Mouse (Mus musculus): ENCODE results near the gene Lhpp.

- TF ChIP-seq CTCF (IDR thresholded peaks at IDR 0.05; ENCODE audit: low read depth) (no peak), EP300 (IDR thresholded peaks at IDR 0.05; ENCODE audit: low read depth) (no peak)
Observed at GRCm38 (mm10) chr7:132753518-132754388, 143.3 kb downstream of the Lhpp start.
